Mouse (Mus musculus) ES-Bruce4 (cell line): Measurements from ENCODE around the gene Vegfa. TPM values are rescaled to one million over a fixed set of nuclear protein-coding genes. Genes with fewer than 3 reads are reported as not detected.

Experiments
- H3K27ac ChIP-seq: 2 replicates; pipeline ENCODE4 v1.5.1; 2012; ENCODE audit warnings: low read length, inconsistent platforms; ENCODE audit not compliant: insufficient read depth
- H3K27me3 ChIP-seq: 2 replicates; pipeline ENCODE4 v1.6.1; 2012; ENCODE audit warnings: mild to moderate bottlenecking, low read length, inconsistent platforms; ENCODE audit not compliant: control insufficient read depth, poor library complexity, insufficient read depth, severe bottlenecking
- H3K36me3 ChIP-seq: 2 replicates; pipeline ENCODE4 v1.6.1; 2012; ENCODE audit warnings: inconsistent platforms, mild to moderate bottlenecking, low read length, moderate library complexity; ENCODE audit not compliant: control insufficient read depth, poor library complexity, insufficient read depth, severe bottlenecking
- H3K4me1 ChIP-seq: one replicate; pipeline ENCODE4 v1.8.1; 2011; ENCODE audit warnings: low read length; ENCODE audit not compliant: control insufficient read depth, insufficient read depth
- H3K4me3 ChIP-seq: 2 replicates; pipeline ENCODE4 v1.5.1; 2011; ENCODE audit warnings: low read depth, mild to moderate bottlenecking, low read length
- H3K9ac ChIP-seq: 2 replicates; pipeline ENCODE4 v1.6.1; 2012; ENCODE audit warnings: low read depth, mild to moderate bottlenecking, inconsistent platforms; ENCODE audit not compliant: poor library complexity, severe bottlenecking
- H3K9me3 ChIP-seq: replicated peaks from 2 replicates; pipeline ENCODE4 v1.6.1; 2012; ENCODE audit warnings: mild to moderate bottlenecking, low read length, inconsistent platforms; ENCODE audit not compliant: control insufficient read depth, poor library complexity, insufficient read depth, severe bottlenecking
- CTCF ChIP-seq: IDR thresholded peaks from one replicate; pipeline ENCODE4 v1.8.1; 2011; ENCODE audit warnings: low read depth, low read length
- EP300 ChIP-seq: IDR thresholded peaks from 2 replicates; pipeline ENCODE4 v1.6.1; 2011; ENCODE audit warnings: low read depth, low read length; ENCODE audit not compliant: insufficient read depth
- POLR2A ChIP-seq: IDR thresholded peaks from one replicate; pipeline ENCODE4 v1.8.1; 2011; ENCODE audit warnings: low read length; ENCODE audit not compliant: insufficient read depth
- polyA plus RNA-seq: library from polyadenylated mRNA; stranded (reverse); fragments of >200 nt; gene quantifications from 2 replicates; pipeline ENCODE4 v1.2.4, GENCODE M21; 2011; ENCODE audit warnings: low read depth; ENCODE audit not compliant: missing spikeins, insufficient read depth, insufficient read length

Gene Vegfa
- polyA plus RNA-seq = 76.2 and 86.3 TPM in 2 replicates

- Histone ChIP-seq H3K4me3 (peak within 1 kb of the TSS; percentile 80), H3K9me3 (no peaks in the 10 kb centered on the region), H3K36me3 (no peaks in the 10 kb centered on the region), H3K4me1 (no peaks in the 10 kb centered on the region), H3K27ac (no peak within 1 kb of the TSS), H3K9ac (peak within 1 kb of the TSS; percentile 94), H3K27me3 (0 out of 2 replicates have a peak, but pooled peaks cover 3% of the 10 kb centered on the region)
- peak; percentile 98 for TF ChIP-seq CTCF
- peak; percentile 53; the same call in 1 of the 2 replicates for TF ChIP-seq EP300
- peak; percentile 98 for TF ChIP-seq POLR2A
These were observed at the start of gene Vegfa for GRCm38 (mm10) chr17:46032257-46032991. Gene Vegfa, minus strand, starts transcription at chr17:46032369.

DNA sequence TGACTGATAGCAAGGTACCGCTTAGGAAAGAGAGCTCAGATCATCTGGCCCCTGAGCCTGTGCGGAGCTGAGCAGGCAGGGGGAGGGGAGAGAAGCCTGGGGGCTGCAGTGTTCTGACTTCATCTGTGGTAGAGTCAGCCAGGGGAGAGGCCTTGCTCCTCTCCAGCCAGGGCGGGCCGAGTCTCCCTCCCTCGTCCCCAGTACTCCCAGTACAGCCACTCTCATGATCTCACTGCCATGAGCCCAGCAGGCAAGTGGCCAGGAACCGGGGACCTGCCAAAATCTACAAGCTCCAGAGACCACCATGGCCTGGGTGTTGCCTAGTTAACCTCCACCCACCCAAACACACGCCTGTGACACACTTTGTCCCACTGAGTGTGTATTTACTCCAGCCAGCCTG is 49.5 kb upstream of the Vegfa start:
- no peaks in the 10 kb centered on the region for H3K27me3 ChIP-seq
- H3K4me1 ChIP-seq = peaks cover 7% of the 10 kb centered on the region
- no peak for TF ChIP-seq POLR2A
- no peaks in the 10 kb centered on the region for H3K36me3 ChIP-seq
- no peak overlapping the region for H3K27ac ChIP-seq
- H3K9ac ChIP-seq = no peak overlapping the region; the same call in 1 of the 2 replicates
- no peak overlapping the region for H3K4me3 ChIP-seq
- 0 out of 2 replicates have a peak, but pooled peaks cover 2% of the 10 kb centered on the region for H3K9me3 ChIP-seq

- TF ChIP-seq EP300 (no peak), CTCF (no peak), POLR2A (no peak)
- Histone ChIP-seq H3K9me3 (0 out of 2 replicates have a peak, but pooled peaks cover 2% of the 10 kb centered on the region), H3K4me3 (no peak overlapping the region), H3K9ac (no peak overlapping the region), H3K27me3 (no peaks in the 10 kb centered on the region), H3K36me3 (no peaks in the 10 kb centered on the region), H3K27ac (peak overlapping the region; percentile 57), H3K4me1 (peaks cover 7% of the 10 kb centered on the region)
These were observed 48.9 kb upstream of the Vegfa start for GRCm38 (mm10) chr17:46081042-46081441.

DNA sequence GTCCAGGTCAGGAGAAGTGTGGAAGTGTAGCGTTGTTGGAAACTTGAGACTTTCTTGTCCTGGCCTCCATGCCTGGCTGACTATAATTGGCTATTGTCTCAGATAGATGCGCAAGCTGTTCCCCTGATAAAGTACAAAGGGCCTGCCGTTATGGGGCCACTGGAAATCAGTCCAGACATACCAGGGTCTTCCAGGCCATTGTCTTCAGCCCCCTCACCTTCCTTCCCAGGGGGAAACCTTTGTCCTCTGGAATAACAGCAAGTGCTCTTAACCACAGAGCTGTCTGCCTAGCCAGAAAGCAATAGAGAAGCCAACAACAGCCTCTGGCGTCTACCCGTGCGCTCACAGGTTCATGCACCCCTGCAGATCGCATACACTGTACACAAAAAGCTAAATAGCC is 48.2 kb upstream of the Vegfa start:
- Histone ChIP-seq H3K4me1 (peaks cover 7% of the 10 kb centered on the region), H3K27me3 (no peaks in the 10 kb centered on the region), H3K4me3 (no peak overlapping the region), H3K9me3 (0 out of 2 replicates have a peak, but pooled peaks cover 2% of the 10 kb centered on the region), H3K9ac (no peak overlapping the region), H3K36me3 (no peaks in the 10 kb centered on the region), H3K27ac (peak overlapping the region; percentile 68; the same call in 1 of the 2 replicates)
- TF ChIP-seq CTCF (no peak), EP300 (peak; percentile 69)

DNA sequence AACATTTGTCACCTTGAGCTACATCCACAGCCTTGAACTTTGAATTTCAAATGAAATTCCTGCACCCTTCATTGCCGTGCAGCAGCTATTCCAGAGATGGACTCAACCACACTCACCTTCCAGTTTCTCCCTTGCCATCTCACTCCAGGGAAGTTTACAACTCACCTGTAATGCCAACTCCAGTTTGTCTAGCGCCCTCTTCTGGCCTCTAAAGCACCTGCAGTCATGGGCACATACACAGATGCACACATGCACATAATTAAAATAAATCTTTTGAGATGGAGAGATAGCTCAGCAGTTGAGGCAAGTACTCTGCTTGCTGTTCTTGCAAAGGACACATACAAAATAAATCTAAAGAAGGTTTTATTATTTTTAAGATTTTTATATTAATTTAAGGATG is 46.9 kb upstream of the Vegfa start:
- H3K27me3 ChIP-seq = no peaks in the 10 kb centered on the region
- no peak for TF ChIP-seq POLR2A
- no peak for TF ChIP-seq CTCF
- no peak for TF ChIP-seq EP300
- peaks cover 9% of the 10 kb centered on the region for H3K4me1 ChIP-seq
- H3K36me3 ChIP-seq = no peaks in the 10 kb centered on the region
- no peak overlapping the region for H3K4me3 ChIP-seq
- 0 out of 2 replicates have a peak, but pooled peaks cover 2% of the 10 kb centered on the region for H3K9me3 ChIP-seq
- no peak overlapping the region for H3K27ac ChIP-seq
- no peak overlapping the region for H3K9ac ChIP-seq

DNA sequence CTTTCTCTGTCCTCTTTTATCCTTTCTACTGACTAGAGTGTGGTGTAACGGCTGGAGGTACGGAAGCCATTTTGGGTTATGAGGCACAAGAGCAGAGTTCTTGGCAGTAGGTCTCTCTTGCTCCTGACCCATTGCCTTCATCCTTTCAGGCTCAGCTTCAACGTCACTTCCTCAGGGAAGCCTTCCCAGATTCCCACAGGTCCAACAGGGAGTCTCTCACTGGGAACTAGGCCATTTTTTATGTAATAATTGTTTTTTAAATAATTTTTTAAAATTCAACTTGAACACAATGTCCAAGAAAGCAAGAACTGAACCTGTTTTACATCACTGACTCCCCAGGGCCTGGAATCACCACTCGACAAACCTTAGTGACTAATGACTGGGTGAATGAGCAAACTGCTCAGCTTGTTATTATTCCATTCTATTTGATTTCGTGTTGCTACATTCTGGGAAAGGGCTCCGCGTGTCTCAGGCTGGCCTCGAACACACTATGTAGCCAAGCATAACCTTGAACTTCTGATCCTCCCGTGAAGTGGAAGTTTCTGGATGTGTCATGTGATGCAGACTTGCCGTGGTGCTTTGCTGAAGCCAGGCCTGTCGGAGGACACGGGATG is 45.9 kb upstream of the Vegfa start:
- Histone ChIP-seq H3K27me3 (no peaks in the 10 kb centered on the region), H3K9ac (no peak overlapping the region), H3K4me3 (no peak overlapping the region), H3K36me3 (no peaks in the 10 kb centered on the region), H3K27ac (no peak overlapping the region), H3K4me1 (peaks cover 11% of the 10 kb centered on the region), H3K9me3 (0 out of 2 replicates have a peak, but pooled peaks cover 2% of the 10 kb centered on the region)
- TF ChIP-seq CTCF (no peak), EP300 (no peak), POLR2A (no peak)
